Mouse (Mus musculus) hindbrain, embryonic 15.5 days (tissue): ENCODE data around the gene Fhl3. TPM values are rescaled to one million over a fixed set of nuclear protein-coding genes. Genes with fewer than 3 reads are reported as not detected.
A peak's percentile ranks its signal among the peaks of the same experiment; 100 is the strongest.

ENCODE experiments used
- ATAC-seq: fragments of 200-750 bp; cut with Nextera tagmentation; 2 replicates; pipeline ENCODE4 v1.8.0; 2017; ENCODE audit warnings: low read depth, moderate number of reproducible peaks, moderate TSS enrichment; ENCODE audit not compliant: low FRiP score
- H3K27ac ChIP-seq: fragments of 300-500 bp; sonication (generic); replicated peaks from 2 replicates; pipeline ENCODE4 v1.5.1; 2015; ENCODE audit warnings: mild to moderate bottlenecking, inconsistent platforms
- H3K27me3 ChIP-seq: fragments of 300-500 bp; sonication (generic); 2 replicates; pipeline ENCODE4 v1.6.1; 2015; ENCODE audit warnings: control low read depth, inconsistent platforms
- H3K36me3 ChIP-seq: fragments of 300-500 bp; sonication (generic); 2 replicates; pipeline ENCODE4 v1.6.1; 2015; ENCODE audit warnings: control low read depth, inconsistent platforms
- H3K4me1 ChIP-seq: fragments of 300-500 bp; sonication (generic); replicated peaks from 2 replicates; pipeline ENCODE4 v1.6.1; 2015; ENCODE audit warnings: control low read depth, inconsistent platforms
- H3K4me2 ChIP-seq: fragments of 300-500 bp; sonication (generic); 2 replicates; pipeline ENCODE4 v1.6.1; 2015; ENCODE audit warnings: moderate library complexity, mild to moderate bottlenecking, inconsistent platforms
- H3K4me3 ChIP-seq: fragments of 300-500 bp; sonication (generic); 2 replicates; pipeline ENCODE4 v1.5.1; 2015; ENCODE audit warnings: mild to moderate bottlenecking, inconsistent platforms
- H3K9ac ChIP-seq: fragments of 300-500 bp; sonication (generic); 2 replicates; pipeline ENCODE4 v1.6.1; 2015; ENCODE audit warnings: inconsistent platforms
- H3K9me3 ChIP-seq: fragments of 300-500 bp; sonication (generic); 2 replicates; pipeline ENCODE4 v1.6.1; 2016; ENCODE audit warnings: control low read depth, inconsistent platforms
- WGBS: fragments of 180-500 bp; shearing (Covaris S2); methylation state at CpG from one replicate; pipeline ENCODE4 v1.1.7; 2015; 5-methylcytosine and 5-hydroxymethylcytosine counted together
- polyA plus RNA-seq: library from polyadenylated mRNA; unstranded; fragments of >200 nt; fragmentation: Nextera tagmentation; extraction: Ambion mirVana; gene quantifications from 2 replicates; pipeline ENCODE4 v1.2.1, GENCODE M21; 2015

Gene Fhl3
- polyA plus RNA-seq, 1 experiment from 2014 or later = 1.6 TPM

DNA sequence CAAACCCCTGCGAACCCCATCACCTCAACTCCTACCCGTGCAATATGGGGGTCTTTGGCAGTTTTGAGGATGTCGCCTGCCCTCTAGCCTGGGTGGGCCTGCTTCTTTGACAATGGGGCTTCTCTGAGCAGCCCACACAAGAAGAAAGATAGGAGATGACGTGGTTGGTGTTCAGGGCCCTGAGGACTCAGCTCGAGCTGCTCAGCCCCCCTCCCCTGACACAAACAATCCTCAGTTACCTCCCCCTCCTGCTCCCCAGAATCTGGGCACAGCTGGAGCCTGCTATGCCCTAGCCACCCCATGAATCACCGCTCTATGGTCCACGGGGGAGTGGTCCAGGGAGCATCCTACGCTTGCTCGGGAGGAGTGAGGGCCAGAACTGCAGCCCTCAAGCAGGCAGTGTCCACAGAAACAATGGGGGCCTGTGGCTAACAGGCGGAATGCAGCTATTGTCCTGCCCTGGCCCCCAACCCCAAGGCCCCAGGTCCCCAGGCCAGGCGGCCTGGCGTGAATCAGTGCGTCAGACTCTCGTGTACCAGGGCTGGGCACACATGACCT is 32.9 kb upstream of the Fhl3 start:
- Histone ChIP-seq H3K4me3 (no peak overlapping the region), H3K4me2 (no peak overlapping the region), H3K9me3 (no peaks in the 10 kb centered on the region), H3K27ac (no peak overlapping the region), H3K4me1 (peaks cover 36% of the 10 kb centered on the region), H3K27me3 (peaks cover 39% of the 10 kb centered on the region), H3K9ac (no peak overlapping the region), H3K36me3 (no peaks in the 10 kb centered on the region)
- 22% methylated on average over 14 of the region's 14 CpGs for WGBS
- no peak for ATAC-seq

DNA sequence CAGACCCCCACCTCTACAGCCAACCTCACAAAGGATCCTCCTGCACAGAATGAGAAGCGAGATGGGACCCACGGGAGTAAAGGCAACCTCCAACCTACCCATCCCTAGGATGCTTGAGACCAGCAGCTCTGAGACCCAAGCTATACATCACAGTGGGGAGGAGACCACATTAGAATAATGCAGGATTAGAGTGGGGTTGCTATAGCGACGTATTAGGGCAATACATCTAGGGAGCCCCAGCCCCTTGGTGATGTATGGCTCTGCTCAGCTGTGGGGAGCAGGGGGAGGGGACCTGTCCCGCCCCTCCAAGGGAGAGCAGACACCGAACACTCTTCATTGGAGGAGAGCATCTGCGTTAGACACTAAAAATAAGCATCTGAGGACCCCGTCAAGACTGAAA is 32.4 kb upstream of the Fhl3 start:
- 8% methylated on average over 8 of the region's 8 CpGs for WGBS
- H3K4me3 ChIP-seq = no peak overlapping the region
- H3K4me1 ChIP-seq = peaks cover 41% of the 10 kb centered on the region
- H3K27ac ChIP-seq = no peak overlapping the region
- no peak overlapping the region for H3K4me2 ChIP-seq
- H3K9me3 ChIP-seq = no peaks in the 10 kb centered on the region
- peak; percentile 44; the same call in 1 of the 2 replicates for ATAC-seq
- H3K36me3 ChIP-seq = no peaks in the 10 kb centered on the region
- no peak overlapping the region for H3K9ac ChIP-seq
- H3K27me3 ChIP-seq = peaks cover 33% of the 10 kb centered on the region

DNA sequence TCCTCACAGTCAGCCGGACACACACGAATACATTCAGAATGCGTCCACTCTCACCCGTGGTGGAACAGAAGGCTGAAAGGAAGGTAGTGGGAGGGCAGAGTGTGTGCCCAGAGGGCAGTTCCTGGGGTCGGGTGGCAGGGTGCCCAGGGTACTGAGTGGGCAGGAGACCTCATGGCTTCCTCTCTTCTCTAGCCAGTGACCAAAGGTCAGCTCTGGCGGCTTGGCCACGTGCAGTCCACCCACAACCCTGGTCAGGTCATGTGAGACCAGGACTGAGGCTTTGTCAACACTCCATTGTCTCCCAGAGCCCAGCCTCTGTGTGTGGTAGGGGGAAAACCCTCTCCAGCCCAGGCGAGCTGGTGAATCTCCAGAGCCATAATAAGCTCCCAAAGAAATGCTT is 30.3 kb upstream of the Fhl3 start:
- H3K27me3 ChIP-seq = peaks cover 21% of the 10 kb centered on the region
- no peak overlapping the region for H3K9ac ChIP-seq
- no peaks in the 10 kb centered on the region for H3K36me3 ChIP-seq
- WGBS = 50% methylated on average over 8 of the region's 8 CpGs
- no peak overlapping the region for H3K4me3 ChIP-seq
- ATAC-seq = no peak
- H3K4me1 ChIP-seq = peaks cover 44% of the 10 kb centered on the region
- H3K4me2 ChIP-seq = no peak overlapping the region
- no peak overlapping the region for H3K27ac ChIP-seq
- no peaks in the 10 kb centered on the region for H3K9me3 ChIP-seq

DNA sequence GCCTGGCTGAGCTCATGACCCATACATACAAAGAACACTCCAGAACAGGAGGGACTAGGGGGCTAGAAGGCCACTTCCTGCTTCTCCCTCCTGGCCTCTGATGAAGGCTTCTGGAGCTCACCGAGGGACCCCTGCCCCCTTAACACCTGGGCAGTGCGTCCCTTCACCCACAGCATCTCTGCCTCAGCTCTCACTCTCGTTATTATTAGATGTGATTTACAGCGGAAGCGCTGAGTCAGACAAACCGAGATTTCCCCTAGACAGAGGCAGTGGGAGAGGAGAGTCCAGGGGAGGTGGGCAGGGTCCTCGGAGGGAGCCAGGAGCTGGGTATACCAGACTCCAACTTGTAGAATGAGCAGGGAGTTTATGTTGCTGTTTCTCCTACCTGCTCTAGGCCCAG is 28.9 kb upstream of the Fhl3 start:
- Histone ChIP-seq H3K27me3 (peaks cover 15% of the 10 kb centered on the region), H3K36me3 (0 out of 2 replicates have a peak, but pooled peaks cover 4% of the 10 kb centered on the region), H3K4me1 (peaks cover 44% of the 10 kb centered on the region), H3K4me3 (no peak overlapping the region), H3K4me2 (peak overlapping the region; percentile 54), H3K9ac (no peak overlapping the region), H3K9me3 (no peaks in the 10 kb centered on the region), H3K27ac (peak overlapping the region; percentile 19; the same call in 1 of the 2 replicates)
- ATAC-seq = no peak
- WGBS = 26% methylated on average over 7 of the region's 7 CpGs

DNA sequence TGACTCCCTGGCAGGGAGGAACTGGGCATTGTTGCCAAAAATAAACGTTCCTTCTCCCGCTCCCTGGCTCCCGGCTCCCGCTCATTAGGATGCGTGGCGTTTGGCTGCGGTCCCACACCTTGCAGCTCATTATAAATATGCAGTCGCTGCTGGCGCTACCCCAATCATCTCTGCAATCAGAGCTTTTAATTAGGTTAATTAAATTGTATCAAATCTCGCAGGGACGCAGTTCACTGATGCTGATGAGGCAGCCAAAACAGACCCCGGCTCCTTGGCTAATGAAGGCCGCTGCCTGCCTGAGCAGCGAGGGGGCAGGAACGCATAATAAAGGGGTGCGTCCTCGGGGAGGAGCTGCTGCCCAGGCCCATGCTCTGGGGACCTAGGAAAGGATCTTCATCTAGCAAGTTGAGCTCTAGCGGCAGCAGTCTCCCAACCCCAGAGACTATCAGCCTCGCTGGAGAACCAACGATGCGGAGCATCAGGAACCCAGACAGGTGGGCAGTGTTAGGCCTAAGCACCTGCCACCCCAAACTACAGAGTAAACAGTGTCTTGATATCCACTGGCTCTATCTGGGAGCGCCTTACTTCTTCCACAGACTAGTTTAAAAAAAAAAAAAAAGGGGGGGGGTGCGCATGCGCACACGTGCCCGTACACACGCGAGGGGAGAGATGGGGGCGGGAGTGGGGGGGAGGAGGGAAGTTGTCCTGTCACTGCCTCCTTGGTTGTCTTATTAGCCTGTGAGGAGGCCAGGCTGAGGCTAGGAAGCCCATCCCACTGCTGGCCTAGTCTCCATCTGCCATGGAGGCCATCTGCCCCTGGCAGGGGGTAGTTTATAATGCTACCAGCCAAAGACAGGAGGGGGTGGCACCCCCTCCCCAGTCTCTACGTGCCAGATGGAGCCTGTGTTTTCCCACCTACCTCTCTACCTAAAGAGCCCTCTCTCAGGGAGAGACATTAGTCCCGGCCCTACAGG is 27.9 kb upstream of the Fhl3 start:
- ATAC-seq = peak; percentile 40
- H3K27me3 ChIP-seq = peaks cover 5% of the 10 kb centered on the region; the same call in 1 of the 2 replicates
- H3K9me3 ChIP-seq = no peaks in the 10 kb centered on the region
- peak overlapping the region; percentile 54 for H3K4me2 ChIP-seq
- H3K27ac ChIP-seq = peak overlapping the region; percentile 19
- H3K4me1 ChIP-seq = peaks cover 40% of the 10 kb centered on the region
- H3K36me3 ChIP-seq = peaks cover 8% of the 10 kb centered on the region; the same call in 1 of the 2 replicates
- 2% methylated on average over 26 of the region's 31 CpGs for WGBS
- peak overlapping the region; percentile 12; the same call in 1 of the 2 replicates for H3K4me3 ChIP-seq
- no peak overlapping the region for H3K9ac ChIP-seq

DNA sequence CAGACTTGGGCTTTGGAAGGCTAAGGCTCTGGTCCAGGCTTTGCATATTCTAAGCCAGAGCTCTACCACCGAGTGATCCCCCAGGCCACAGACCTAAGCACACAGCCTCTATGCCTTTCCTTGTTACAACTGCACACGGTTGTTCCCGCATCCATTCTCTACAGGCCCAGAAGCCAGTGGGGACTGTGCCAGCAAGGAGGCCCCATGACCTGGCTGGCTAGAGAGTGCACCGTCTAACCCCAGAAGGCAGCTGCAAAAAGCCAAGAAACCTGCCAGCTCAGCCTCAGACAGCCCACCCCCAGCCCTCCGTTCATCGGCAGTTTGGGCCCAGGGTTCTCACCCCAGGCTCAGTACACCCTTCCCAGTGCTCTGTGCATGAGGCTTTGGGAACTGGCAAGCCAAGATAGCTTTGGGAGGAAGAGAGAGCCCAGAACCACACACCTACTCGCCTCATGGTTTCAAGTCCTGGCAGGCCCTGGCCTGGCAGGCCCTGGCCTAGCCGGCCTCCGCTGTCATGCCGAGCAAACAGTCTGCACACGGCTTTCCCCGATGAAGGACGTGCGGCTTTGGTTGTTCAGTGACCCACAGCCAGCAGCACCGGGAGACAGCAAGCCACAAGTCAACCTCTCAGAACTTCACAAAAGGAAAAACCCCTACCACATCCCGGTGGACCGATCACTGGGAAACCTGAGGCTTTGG is 26.0 kb upstream of the Fhl3 start:
- no peak overlapping the region for H3K27ac ChIP-seq
- no peak for ATAC-seq
- 38% methylated on average over 17 of the region's 17 CpGs for WGBS

DNA sequence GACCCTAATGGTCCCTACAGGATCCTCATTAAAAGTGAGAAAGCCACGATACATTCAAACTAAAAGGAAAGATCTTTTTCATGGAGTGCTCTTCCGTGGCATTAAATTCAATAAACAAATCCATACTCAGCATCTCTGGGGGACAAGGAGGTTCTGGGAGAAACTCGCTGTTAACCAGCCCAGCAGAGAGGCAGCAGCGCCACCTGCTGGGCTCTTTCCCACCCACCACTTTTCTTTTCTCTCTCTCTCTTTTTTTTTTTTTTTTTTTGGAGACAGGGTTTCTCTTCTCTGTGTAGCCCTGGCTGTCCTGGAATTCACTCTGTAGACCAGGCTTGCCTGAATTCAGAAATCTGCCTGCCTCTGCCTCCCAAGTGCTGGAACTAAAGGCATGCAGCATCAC is 25.5 kb upstream of the Fhl3 start:
- Histone ChIP-seq H3K4me3 (no peak overlapping the region), H3K4me1 (peaks cover 32% of the 10 kb centered on the region), H3K9ac (no peak overlapping the region), H3K36me3 (peaks cover 28% of the 10 kb centered on the region), H3K27me3 (peaks cover 2% of the 10 kb centered on the region; the same call in 1 of the 2 replicates), H3K9me3 (no peaks in the 10 kb centered on the region), H3K4me2 (no peak overlapping the region), H3K27ac (no peak overlapping the region)
- WGBS = 0% methylated on average over 4 of the region's 4 CpGs
- no peak for ATAC-seq

More for the DNA sequence above, 26.0 kb upstream of the Fhl3 start:
- Histone ChIP-seq H3K36me3 (peaks cover 23% of the 10 kb centered on the region), H3K4me3 (no peak overlapping the region), H3K9ac (no peak overlapping the region), H3K9me3 (no peaks in the 10 kb centered on the region), H3K4me1 (peaks cover 32% of the 10 kb centered on the region), H3K4me2 (no peak overlapping the region), H3K27me3 (peaks cover 2% of the 10 kb centered on the region; the same call in 1 of the 2 replicates)

DNA sequence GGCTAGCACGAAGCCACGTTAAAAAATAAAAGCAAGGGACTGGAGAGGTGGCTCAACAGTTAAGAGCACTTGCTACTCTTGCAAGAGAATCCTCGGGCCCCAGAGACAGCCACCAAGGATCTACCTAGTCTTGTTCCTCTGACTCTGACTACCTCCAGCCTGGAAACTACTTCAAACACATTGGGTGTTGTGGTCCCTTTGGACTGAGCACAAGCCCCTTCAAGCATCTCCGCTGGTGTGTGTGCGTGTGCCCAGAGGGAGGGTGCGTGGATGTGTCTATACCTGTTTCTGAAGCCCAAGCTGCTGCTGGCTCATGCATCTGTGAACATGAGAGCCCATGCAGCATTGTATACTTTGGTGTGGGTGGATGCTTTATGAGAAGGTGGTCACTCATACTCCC is 24.5 kb upstream of the Fhl3 start:
- ATAC-seq = no peak
- Histone ChIP-seq H3K4me3 (no peak overlapping the region), H3K4me2 (no peak overlapping the region), H3K9ac (no peak overlapping the region), H3K36me3 (peaks cover 36% of the 10 kb centered on the region), H3K27me3 (peaks cover under 1% of the 10 kb centered on the region; the same call in 1 of the 2 replicates), H3K4me1 (peaks cover 32% of the 10 kb centered on the region), H3K9me3 (no peaks in the 10 kb centered on the region), H3K27ac (no peak overlapping the region)
- 87% methylated on average over 6 of the region's 6 CpGs for WGBS

DNA sequence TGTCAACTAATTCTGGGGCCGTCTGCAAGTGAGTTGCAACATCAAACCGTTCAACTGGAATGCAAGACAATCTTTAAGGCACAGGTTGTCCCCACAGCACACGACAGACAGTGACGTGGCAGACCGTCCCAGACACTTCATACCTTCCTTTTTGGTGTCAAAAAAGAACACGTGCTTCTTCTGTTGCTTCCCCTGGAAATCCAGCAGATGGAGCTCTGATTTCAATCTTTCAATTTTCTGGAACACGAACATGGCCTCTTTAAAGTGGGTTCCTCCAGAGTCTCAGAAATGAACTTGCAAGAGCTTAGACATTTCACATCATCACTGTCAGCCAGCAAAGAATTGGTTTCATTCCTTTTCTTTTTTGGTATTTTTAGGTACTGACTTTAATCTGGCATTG is 18.2 kb upstream of the Fhl3 start:
- no peak overlapping the region for H3K4me2 ChIP-seq
- no peaks in the 10 kb centered on the region for H3K9me3 ChIP-seq
- H3K9ac ChIP-seq = no peak overlapping the region
- H3K36me3 ChIP-seq = peaks cover 70% of the 10 kb centered on the region
- no peaks in the 10 kb centered on the region for H3K27me3 ChIP-seq
- WGBS = 61% methylated on average over 7 of the region's 7 CpGs
- H3K27ac ChIP-seq = no peak overlapping the region
- H3K4me1 ChIP-seq = no peaks in the 10 kb centered on the region
- no peak for ATAC-seq
- H3K4me3 ChIP-seq = no peak overlapping the region

DNA sequence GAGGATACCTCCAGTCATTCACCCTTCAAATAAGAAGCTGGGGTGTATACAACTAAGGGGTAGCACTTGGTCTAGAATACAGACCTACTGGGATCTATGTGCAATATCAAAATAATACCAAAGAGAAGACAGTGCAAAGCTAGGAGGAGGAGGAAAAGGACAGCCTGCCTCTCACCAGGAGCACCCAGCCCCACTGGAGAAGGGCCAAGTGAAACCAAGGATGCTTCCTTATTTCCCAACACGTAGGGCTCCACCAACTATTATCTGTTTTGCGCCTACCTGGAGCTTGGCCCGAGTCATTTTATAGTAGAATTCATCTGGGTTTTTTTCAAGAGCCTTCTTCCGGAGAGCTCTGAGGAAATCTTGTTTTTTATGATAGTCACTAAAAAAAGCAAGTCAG is 17.0 kb upstream of the Fhl3 start:
- H3K9me3 ChIP-seq = no peaks in the 10 kb centered on the region
- no peak overlapping the region for H3K4me2 ChIP-seq
- H3K36me3 ChIP-seq = peaks cover 62% of the 10 kb centered on the region
- no peaks in the 10 kb centered on the region for H3K4me1 ChIP-seq
- H3K9ac ChIP-seq = no peak overlapping the region
- no peak for ATAC-seq
- H3K27me3 ChIP-seq = no peaks in the 10 kb centered on the region
- WGBS = 93% methylated on average over 4 of the region's 4 CpGs
- H3K27ac ChIP-seq = no peak overlapping the region
- H3K4me3 ChIP-seq = no peak overlapping the region

DNA sequence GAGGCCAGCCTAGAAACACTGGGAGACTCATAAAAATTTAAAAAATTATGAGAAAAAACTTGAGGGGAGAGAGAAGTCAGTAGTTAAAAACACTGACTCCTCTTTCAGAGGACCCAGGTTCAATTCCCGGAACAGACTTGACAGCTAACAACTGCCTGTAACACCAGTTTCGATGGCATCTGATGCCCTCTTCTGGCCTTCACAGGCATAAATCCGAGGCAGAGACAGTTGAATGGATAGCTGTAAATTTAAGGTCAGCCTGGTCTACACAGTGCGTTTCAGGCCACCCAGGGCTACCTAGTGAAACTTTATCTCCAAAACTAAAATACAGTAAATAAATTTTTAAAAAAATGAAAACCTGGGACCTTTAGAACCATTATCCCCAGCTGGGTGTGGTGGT is 15.5 kb upstream of the Fhl3 start:
- no peak for ATAC-seq
- no peak overlapping the region for H3K9ac ChIP-seq
- H3K27ac ChIP-seq = no peak overlapping the region
- H3K36me3 ChIP-seq = peaks cover 47% of the 10 kb centered on the region
- WGBS = 88% methylated on average over 4 of the region's 4 CpGs
- H3K9me3 ChIP-seq = no peaks in the 10 kb centered on the region
- H3K4me3 ChIP-seq = no peak overlapping the region
- no peak overlapping the region for H3K4me2 ChIP-seq
- H3K27me3 ChIP-seq = no peaks in the 10 kb centered on the region
- no peaks in the 10 kb centered on the region for H3K4me1 ChIP-seq

DNA sequence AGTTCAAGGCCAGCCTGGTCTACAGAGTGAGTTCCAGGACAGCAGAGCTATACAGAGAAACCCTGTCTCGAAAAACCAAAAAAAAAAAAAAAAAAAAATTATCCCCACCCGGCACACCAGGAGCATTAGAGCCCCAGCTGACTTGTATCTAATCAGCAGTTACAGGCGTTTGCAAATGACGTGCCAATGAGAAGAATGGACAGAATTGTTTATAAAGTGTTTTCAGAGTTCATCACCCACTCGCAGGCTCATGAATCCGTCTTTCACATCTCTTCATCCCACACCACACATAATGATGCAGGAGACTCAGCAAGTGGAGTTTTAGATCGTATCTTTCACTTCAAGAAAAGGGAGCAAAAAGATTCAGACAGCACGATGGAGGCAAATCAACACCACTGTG is 15.0 kb upstream of the Fhl3 start:
- Histone ChIP-seq H3K9me3 (no peaks in the 10 kb centered on the region), H3K4me3 (no peak overlapping the region), H3K9ac (no peak overlapping the region), H3K27ac (no peak overlapping the region), H3K36me3 (peaks cover 44% of the 10 kb centered on the region), H3K27me3 (no peaks in the 10 kb centered on the region), H3K4me1 (no peaks in the 10 kb centered on the region), H3K4me2 (no peak overlapping the region)
- no peak for ATAC-seq
- WGBS = 88% methylated on average over 8 of the region's 8 CpGs
